Mouse (Mus musculus): ENCODE results near the gene Setd1a.

DNA sequence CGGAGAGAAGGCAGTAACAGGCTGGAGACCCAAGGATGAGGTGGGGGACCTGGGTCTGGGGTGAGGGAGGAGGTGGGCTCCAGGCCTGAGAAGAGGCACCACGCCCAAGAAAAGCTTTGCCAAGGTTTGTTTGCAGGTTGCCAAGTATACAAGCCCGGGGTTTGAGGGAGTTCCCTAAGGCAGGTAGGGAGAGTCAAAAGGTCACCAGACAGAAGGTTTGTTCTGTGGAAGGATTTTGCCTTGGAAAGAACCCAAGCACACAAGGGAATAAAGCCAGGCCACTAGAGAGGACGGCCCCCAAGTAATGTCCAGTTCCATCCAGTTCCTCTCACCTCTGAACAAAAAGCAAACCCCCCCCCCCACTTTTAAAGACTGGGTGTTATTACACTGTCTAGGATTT, 34.8 kb downstream of the Setd1a start:
- TF ChIP-seq POLR2A (IDR thresholded peaks at IDR 0.05; ENCODE audit: borderline replicate concordance, extremely low read depth, insufficient read depth, insufficient read length, poor library complexity, severe bottlenecking) (no peak), CTCF (IDR thresholded peaks at IDR 0.05; ENCODE audit: borderline replicate concordance, extremely low read depth, insufficient read depth, insufficient read length) (no peak)

Data from brain, embryonic 14.5 days (tissue).